23 mouse cellular contexts compared by ENCODE assay signal in genomic region chr4:142147671-142148070, GRCm38 (mm10).
DNase-seq lines count a peak whose midpoint lies in the region; ATAC-seq and TF ChIP-seq lines count a peak whose summit lies in the region.
"Had no signal": no experiment of that assay in that cellular context is flagged by ENCODE, and none has a peak within 500 bp of the region (broad histone marks: within the 10 kb centered on the region; RNA-seq: fewer than 3 reads in every experiment).

No protein-coding gene starts in this region.

- TF ChIP-seq CTCF in layer of hippocampus, adult 2 months (conservative IDR thresholded peaks at IDR 0.05): 0 out of 2 replicates have a peak, but pooled peaks have one; percentile 16
- peak; percentile 19 for TF ChIP-seq CTCF in E14TG2a.4 (conservative IDR thresholded peaks at IDR 0.05; ENCODE audit: low read length)

- H3K36me3 ChIP-seq in E14TG2a.4 (ENCODE audit: insufficient read depth, low read length): peaks cover 97% of the 10 kb centered on the region

- H3K27ac ChIP-seq in layer of hippocampus, adult 2 months: no peak overlapping the region
- H3K27ac ChIP-seq: embryonic facial prominence, embryonic 10.5 days; embryonic facial prominence, embryonic 13.5 days; forebrain, embryonic 13.5 days; hindbrain, embryonic 12.5 days; hindbrain, embryonic 15.5 days had no signal

- DNase-seq in layer of hippocampus, adult 2 months (ENCODE audit: low spot score in 2 of 2): no peak
- no peak for DNase-seq in layer of hippocampus, adult 9-10 months (ENCODE audit: low spot score)
- DNase-seq in R1 (ENCODE audit: low read depth, low spot score): peak; percentile 67
- DNase-seq: adrenal gland, adult 2 months; adrenal gland, postnatal 14 days; cerebellum, adult 11-12 months; cerebellum, adult 8-10 months; cerebellum, postnatal 10 days; cerebellum, postnatal 36 days; embryo, embryonic 11 days; gastrocnemius, postnatal 10 days; gastrocnemius, postnatal 36 days; heart, adult 11 months had no signal

- H3K4me1 ChIP-seq in E14TG2a.4 (replicated peaks; ENCODE audit: low read depth, low read length): peaks cover 48% of the 10 kb centered on the region
- H3K4me1 ChIP-seq: embryonic facial prominence, embryonic 13.5 days; forebrain, embryonic 13.5 days; hindbrain, embryonic 12.5 days; hindbrain, embryonic 15.5 days had no signal

- no peak overlapping the region for H3K4me3 ChIP-seq in layer of hippocampus, adult 2 months
- H3K4me3 ChIP-seq in E14TG2a.4 (replicated peaks; ENCODE audit: low read length): no peak overlapping the region
- H3K4me3 ChIP-seq: embryonic facial prominence, embryonic 10.5 days; embryonic facial prominence, embryonic 13.5 days; erythroblast, embryonic 14.5 days; forebrain, embryonic 13.5 days; hindbrain, embryonic 12.5 days; hindbrain, embryonic 15.5 days had no signal

- no peaks in the 10 kb centered on the region for H3K9me3 ChIP-seq in E14TG2a.4 (ENCODE audit: low read length)
- H3K9me3 ChIP-seq: embryonic facial prominence, embryonic 10.5 days; embryonic facial prominence, embryonic 13.5 days; forebrain, embryonic 13.5 days; hindbrain, embryonic 12.5 days; hindbrain, embryonic 15.5 days had no signal

- no peak for ATAC-seq in granulocyte monocyte progenitor cell, adult 5-6 weeks (replicated peaks; ENCODE audit: poor library complexity, severe bottlenecking)
- no peak for ATAC-seq in megakaryocyte-erythroid progenitor cell, adult 5-6 weeks (replicated peaks; ENCODE audit: low FRiP score, low TSS enrichment, poor library complexity, severe bottlenecking)
- ATAC-seq: forebrain, embryonic 13.5 days; forebrain, embryonic 16.5 days had no signal

- H3K27me3 ChIP-seq in E14TG2a.4 (ENCODE audit: insufficient read depth, low read length): no peaks in the 10 kb centered on the region
- H3K27me3 ChIP-seq: embryonic facial prominence, embryonic 13.5 days; forebrain, embryonic 13.5 days; hindbrain, embryonic 12.5 days; hindbrain, embryonic 15.5 days had no signal
